Mouse (Mus musculus): ENCODE data around the gene Arrdc5. TPM values are rescaled to one million over a fixed set of nuclear protein-coding genes. Genes with fewer than 3 reads are reported as not detected.

Gene Arrdc5
- not detected in 2 replicates for polyA plus RNA-seq (2012; rRNA removed)

GRCm38 (mm10) chr17:56300186-56300585 lies at the start of gene Arrdc5:
TSS of gene Arrdc5 (minus strand) at chr17:56300286.

GRCm38 (mm10) chr17:56325450-56326152 lies 25.5 kb upstream of the Arrdc5 start, which contains the start of gene Kdm4b:
TSS of gene Kdm4b (plus strand) at chr17:56326062.

GRCm38 (mm10) chr17:56303160-56303846 lies 3.2 kb upstream of the Arrdc5 start, which contains the start of gene Uhrf1:
TSS of gene Uhrf1 (plus strand) at chr17:56303321.

GRCm38 (mm10) chr17:56292531-56293222 lies 7.4 kb downstream of the Arrdc5 start, which contains the start of gene Plin3:
TSS of gene Plin3 (minus strand) at chr17:56292873.

GRCm38 (mm10) chr17:56276643-56277566 lies 23.2 kb downstream of the Arrdc5 start, which contains the start of gene Ticam1:
TSS of gene Ticam1 (minus strand) at chr17:56276786.

GRCm38 (mm10) chr17:56256239-56256881 lies 43.7 kb downstream of the Arrdc5 start, which contains the start of gene Fem1a:
TSS of gene Fem1a (plus strand) at chr17:56256810.

Other genes starting within 250 kb of the Arrdc5 start
- 7.6 and 8.7 TPM in 2 replicates for gene Ubxn6, start 225.3 kb downstream of the Arrdc5 start, polyA plus RNA-seq (2012; rRNA removed)
- 30.2 and 32.2 TPM in 2 replicates for gene Hdgfl2, start 220.7 kb downstream of the Arrdc5 start, polyA plus RNA-seq (2012; rRNA removed)
- 0.02 TPM in 2 replicates for gene Plin4, start 190.5 kb downstream of the Arrdc5 start, polyA plus RNA-seq (2012; rRNA removed)
- gene Plin5, start 182.7 kb downstream of the Arrdc5 start, polyA plus RNA-seq (2012; rRNA removed) = 0.15 and 0.16 TPM in 2 replicates
- gene Lrg1, start 178.3 kb downstream of the Arrdc5 start, polyA plus RNA-seq (2012; rRNA removed) = 0.17 and 0.18 TPM in 2 replicates
- gene Sema6b, start 159.9 kb downstream of the Arrdc5 start, polyA plus RNA-seq (2012; rRNA removed) = 0.93 and 0.95 TPM in 2 replicates
- gene Tnfaip8l1, start 137.8 kb downstream of the Arrdc5 start, polyA plus RNA-seq (2012; rRNA removed) = 1.4 and 1.7 TPM in 2 replicates
- gene Mydgf, start 116.4 kb downstream of the Arrdc5 start, polyA plus RNA-seq (2012; rRNA removed) = 38.1 and 40.3 TPM in 2 replicates
- gene Dpp9, start 81.4 kb downstream of the Arrdc5 start, polyA plus RNA-seq (2012; rRNA removed) = 12.9 and 15.0 TPM in 2 replicates
- 4.8 and 5.7 TPM in 2 replicates for gene Fem1a, start 43.5 kb downstream of the Arrdc5 start, polyA plus RNA-seq (2012; rRNA removed)
- gene Ticam1, start 23.5 kb downstream of the Arrdc5 start, polyA plus RNA-seq (2012; rRNA removed) = 4.4 and 4.8 TPM in 2 replicates
- 7.2 and 8.9 TPM in 2 replicates for gene Plin3, start 7.4 kb downstream of the Arrdc5 start, polyA plus RNA-seq (2012; rRNA removed)
- 82.5 and 93.9 TPM in 2 replicates for gene Uhrf1, start 3.0 kb upstream of the Arrdc5 start, polyA plus RNA-seq (2012; rRNA removed)
- gene Kdm4b, start 25.8 kb upstream of the Arrdc5 start, polyA plus RNA-seq (2012; rRNA removed) = 3.6 and 4.1 TPM in 2 replicates
- gene Ptprs, start 176.2 kb upstream of the Arrdc5 start, polyA plus RNA-seq (2012; rRNA removed) = 14.6 and 17.6 TPM in 2 replicates
- gene Znrf4, start 212.1 kb upstream of the Arrdc5 start, polyA plus RNA-seq (2012; rRNA removed) = not detected in 2 replicates